Mouse (Mus musculus): ENCODE data around the gene Ybey.
A peak's percentile ranks its signal among the peaks of the same experiment; 100 is the strongest.

Ybey gene

DNA sequence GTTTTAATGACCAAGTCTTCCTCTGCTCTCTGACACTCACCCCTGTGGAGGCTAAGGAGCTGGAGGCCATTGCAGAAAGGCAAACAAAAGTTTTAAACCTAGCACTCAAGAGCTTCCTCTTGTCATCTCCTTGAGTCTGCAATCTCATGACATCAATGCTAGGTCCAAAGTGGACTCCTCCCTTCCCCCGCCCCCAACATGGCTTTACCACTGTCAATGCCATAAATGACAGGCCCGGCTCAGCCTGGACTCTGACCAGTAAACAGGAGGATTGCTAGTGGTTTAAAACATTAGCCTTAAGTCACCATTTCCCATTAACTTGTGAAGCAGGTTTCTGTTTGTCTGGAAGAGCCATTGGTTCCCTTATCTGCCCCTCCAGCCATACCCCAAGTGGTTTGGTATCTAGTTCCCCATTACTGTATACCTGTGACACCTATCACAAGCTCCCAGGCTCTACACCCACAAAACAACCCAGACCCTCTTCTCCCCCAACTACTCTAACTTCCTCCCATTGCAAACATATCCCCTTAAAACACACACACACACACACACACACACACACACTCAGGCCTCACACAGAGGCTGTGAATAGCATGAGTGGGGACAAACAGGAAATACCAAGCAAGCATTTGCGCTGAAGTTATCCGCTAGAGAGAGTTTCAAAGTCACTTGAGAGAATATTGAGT, 22.8 kb downstream of the Ybey start:
- ATAC-seq (ENCODE audit: low TSS enrichment) = no peak

DNA sequence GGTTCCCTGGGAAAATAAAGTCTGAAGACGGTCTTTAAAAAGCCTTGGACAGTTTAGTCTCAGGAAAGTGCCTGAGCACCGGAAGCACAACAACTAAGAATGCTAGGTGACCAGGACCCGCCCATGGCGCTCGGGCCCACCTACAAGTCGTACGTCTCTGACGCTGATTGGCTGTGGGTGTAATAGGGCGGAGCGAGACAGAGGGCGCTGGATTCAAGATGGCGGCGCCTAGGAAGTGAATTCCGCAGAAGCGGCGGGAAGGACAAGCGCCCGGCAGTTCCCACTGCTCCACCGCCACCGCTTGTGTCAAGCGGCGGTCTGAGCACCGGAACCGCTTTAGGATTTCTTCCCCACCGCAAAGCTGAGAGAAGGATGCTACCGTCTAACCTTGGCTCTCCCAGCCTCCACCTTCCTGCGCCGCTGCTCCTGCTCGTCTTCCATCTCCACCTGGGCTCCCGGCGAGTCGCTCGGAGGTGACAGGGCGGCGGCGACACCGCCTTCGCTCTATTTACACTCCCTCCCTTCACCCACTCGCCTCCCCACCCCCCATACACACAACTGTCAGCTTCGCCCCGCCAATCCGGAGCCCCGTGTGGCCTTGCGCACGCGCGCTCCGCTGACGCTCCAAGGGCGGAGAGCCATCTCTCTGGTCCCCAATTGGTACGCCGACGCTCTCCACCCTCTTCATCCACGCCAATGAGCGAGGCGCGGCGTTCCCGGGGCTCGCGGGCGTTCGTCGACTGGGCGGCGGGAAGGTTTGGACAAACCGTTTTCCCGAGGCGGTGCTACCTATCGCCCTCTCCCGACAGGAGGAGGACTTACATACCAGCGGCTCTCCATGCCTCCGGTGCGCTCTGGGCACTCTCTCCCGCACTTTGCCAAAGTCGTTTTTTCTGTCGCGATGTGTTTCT, 26.5 kb downstream of the Ybey start, which contains the start of gene Pcnt:
Pcnt (minus strand) TSS at position 609 of the 911 bp plus-strand sequence.
- ATAC-seq (ENCODE audit: low TSS enrichment) = peak; percentile 98

DNA sequence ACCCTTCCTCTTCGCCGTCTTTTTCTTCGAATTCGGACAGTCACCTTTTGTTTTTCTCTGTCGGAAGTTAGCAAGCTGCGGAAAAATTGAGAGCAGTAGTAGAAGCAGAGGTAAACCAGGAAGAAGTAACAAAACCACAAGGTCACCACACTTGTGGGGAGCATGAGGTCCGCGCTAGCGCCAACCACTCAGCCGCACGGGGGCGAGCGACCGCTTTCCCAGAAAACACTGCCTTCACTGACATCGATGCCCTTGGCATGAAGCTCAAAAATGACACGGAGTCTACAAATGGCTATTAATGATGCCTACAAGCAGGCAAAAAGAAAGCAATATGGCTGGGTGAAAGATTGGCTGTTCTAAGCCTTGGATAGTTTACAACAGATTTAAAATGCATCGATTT, 28.6 kb downstream of the Ybey start, which contains the start of gene AC141477.1:
AC141477.1 (minus strand) TSS at position 164 of the 400 bp plus-strand sequence.
- no peak for ATAC-seq (ENCODE audit: low TSS enrichment)

DNA sequence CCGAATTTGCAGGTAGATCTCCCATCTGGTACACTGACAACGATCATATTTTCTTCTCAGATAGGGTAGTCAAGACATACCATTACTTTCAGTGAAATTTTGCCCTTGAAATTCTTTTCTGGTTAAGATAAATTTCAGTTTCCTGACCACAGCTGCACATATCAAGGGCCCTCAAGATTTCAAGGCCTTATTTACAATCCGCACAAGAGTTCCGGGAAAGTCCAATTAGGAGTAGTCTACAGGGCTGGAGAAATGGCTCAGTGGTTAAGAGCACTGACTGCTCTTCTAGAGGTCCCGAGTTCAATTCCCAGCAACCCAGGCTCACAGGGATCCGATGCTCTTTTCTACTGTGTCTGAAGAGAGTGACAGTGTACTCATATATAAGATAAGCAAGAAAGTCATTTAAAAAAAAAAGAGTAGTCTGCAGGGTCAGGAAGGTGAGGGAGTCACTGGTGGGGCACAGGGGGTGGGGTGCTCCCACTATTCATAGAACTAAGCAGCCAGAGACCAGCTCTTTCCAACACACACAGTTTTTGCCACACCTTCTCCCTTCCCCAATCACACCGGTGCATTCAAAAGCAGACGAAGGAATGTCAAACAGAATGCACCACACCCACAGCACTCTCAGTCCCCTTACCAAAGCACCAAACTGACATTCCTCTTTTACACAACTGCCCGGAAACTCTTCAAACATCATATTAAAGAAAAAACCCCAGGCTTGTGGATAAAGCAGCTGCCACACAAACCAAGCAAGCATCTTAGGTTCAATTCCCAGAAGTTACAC, 29.6 kb downstream of the Ybey start:
- ATAC-seq (ENCODE audit: low TSS enrichment) = no peak

DNA sequence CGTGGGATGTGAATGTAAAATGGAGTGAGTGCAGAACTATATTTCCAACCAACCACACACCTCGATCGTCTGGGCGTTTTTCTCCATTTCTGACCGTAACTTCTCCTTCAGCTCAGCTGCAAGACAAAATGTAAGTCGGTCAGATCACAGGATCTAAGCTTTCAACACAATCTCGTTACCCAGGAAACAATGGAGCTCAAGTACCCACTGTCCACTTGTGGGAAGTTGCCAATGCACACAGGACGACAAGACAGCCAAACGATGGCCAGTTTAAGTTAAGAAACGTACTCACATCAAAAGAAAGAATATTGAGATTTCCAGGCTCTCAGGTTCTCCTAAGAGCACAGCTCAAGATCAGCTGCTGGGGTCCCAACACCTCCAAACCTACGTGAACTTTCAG, 35.0 kb downstream of the Ybey start:
- ATAC-seq (ENCODE audit: low TSS enrichment) = no peak

DNA sequence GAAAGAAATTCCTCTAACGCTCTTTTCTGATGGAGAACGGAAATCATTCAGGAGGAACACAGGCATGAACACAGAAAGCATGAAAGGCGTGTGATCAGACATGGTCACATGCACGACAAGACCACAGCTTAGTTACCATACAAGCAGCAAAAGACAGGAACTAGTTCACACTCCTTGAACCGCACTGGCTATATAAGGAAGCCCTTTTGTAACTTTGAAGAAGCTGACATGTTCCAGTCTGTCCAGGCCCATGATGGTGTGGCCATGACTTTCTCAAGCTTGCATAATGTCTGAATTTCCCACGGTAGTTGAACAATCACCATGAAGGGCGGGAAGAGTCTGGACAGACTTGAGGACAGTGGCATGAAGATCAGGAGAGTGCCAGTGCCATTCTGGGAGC, 43.2 kb downstream of the Ybey start:
- no peak for ATAC-seq (ENCODE audit: low TSS enrichment)

DNA sequence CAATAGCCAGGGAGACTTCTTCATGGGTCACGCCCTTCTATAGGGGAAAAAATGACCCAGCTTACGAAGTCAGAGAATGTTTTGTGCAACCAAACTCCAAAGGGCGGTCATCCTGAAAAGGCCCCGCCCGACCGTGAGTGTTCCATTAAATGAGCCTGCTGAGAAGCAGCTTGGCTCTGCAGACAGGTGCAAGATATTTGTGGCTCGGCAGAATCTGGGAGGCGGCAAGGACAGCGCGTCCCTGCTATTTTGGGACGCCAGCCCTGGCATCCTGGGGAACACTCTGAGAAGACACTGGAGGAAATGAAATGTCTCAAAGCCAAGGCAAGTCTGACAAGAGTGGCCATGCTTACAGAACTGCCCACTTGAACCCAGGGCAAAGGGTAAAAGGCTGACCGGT, 52.1 kb downstream of the Ybey start:
- peak; percentile 91 for ATAC-seq (ENCODE audit: low TSS enrichment)

Measured in frontal cortex, adult (tissue).